Mouse (Mus musculus): ENCODE results near the gene Cnp.

The Cnp gene

GRCm38 (mm10) chr11:100622714-100623113 is 48.0 kb downstream of the Cnp start:
- peak; percentile 95 for DNase-seq (ENCODE audit: low spot score)

- DNase-seq (ENCODE audit: low spot score): peak; percentile 46
Measured at GRCm38 (mm10) chr11:100623867-100624266, 49.2 kb downstream of the Cnp start.

- DNase-seq (ENCODE audit: low spot score): no peak
Measured at GRCm38 (mm10) chr11:100625754-100626700, 51.3 kb downstream of the Cnp start.

- no peak for DNase-seq (ENCODE audit: low spot score)
Measured at GRCm38 (mm10) chr11:100626701-100627195, 52.0 kb downstream of the Cnp start.

GRCm38 (mm10) chr11:100628056-100628455 is 53.4 kb downstream of the Cnp start:
- no peak for DNase-seq (ENCODE audit: low spot score)

GRCm38 (mm10) chr11:100628862-100629352 is 54.2 kb downstream of the Cnp start:
- DNase-seq (ENCODE audit: low spot score): no peak

- DNase-seq (ENCODE audit: low spot score): no peak
Measured at GRCm38 (mm10) chr11:100634530-100634929, 59.8 kb downstream of the Cnp start.

- no peak for DNase-seq (ENCODE audit: low spot score)
Measured at GRCm38 (mm10) chr11:100640159-100640906, 65.6 kb downstream of the Cnp start.
